Mouse (Mus musculus): ENCODE data around the gene Lhfp.
"Not testable (repeated sequence)": the region's sequence is repeated elsewhere in the genome, so short reads cannot be mapped to it uniquely, and the experiment has no call there.

The Lhfp gene

GRCm38 (mm10) chr3:53224141-53224540, 182.8 kb downstream of the Lhfp start:
- DNase-seq, result no peak

DNA sequence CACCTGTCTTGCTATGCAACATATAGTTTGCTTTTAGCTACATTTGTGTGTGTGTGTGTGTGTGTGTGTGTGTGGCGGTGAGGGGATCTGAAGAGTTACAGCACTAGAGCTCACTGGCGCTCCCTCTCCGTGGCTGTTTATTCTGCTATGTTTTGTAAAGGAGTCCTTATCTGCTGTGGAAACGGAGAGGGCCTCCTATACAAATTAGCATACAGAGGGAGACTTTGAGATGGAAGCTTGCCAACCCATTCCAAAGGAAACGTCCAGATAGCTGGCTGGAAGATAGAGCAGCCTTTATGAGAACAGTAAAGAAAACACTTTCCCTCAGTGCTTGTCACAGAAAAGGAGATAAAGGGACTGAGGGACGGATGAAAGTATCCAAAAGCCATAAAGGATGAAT, 184.4 kb downstream of the Lhfp start:
- no peak for DNase-seq

DNA sequence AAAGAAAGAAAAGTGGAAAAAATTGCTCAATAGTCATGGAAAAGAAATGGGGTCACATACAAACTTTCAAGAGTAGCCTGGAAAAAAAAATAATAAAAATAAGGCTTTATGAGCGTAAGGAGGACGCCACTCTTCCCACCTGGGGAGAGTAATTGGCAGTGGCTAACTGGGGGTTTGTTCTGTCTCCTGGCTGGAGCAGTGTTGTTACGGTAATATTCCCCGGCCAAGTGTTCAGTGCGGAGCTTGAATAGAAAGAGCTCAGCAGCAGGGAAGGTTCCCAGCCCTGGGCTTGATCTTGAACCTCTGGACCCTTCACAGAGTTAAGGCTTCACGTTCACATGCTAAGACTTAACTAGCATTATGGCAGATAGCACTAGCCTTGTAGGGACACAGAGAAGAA, 184.9 kb downstream of the Lhfp start:
- DNase-seq, result no peak

GRCm38 (mm10) chr3:53227866-53228265, 186.5 kb downstream of the Lhfp start:
- DNase-seq, result no peak

DNA sequence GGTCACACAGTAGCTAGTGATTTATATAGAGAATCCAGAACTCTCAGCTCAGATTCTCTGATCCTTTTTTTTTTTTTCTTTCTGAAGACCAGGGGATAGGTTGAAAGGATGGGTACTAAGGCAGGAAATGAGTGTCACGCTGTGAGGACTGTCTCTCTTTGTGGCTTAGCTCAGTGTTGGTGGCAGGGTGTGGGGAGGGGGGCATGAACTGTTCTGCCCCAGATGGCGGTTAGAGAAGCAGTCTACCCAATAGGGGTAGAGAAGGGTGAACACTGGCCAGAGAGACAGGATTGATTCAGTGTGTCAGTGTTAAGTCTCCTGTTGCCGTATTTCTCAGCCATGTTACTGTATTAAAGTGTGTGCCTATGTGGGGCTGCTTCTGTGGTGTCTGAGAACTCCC, 189.2 kb downstream of the Lhfp start:
- DNase-seq, result no peak

- no peak for DNase-seq
Measured at GRCm38 (mm10) chr3:53231112-53231511, 189.8 kb downstream of the Lhfp start.

- DNase-seq, result peak; percentile 47
Measured at GRCm38 (mm10) chr3:53232411-53232810, 191.1 kb downstream of the Lhfp start.

GRCm38 (mm10) chr3:53234689-53235088, 193.4 kb downstream of the Lhfp start:
- no peak for DNase-seq

- no peak for DNase-seq
Measured at GRCm38 (mm10) chr3:53236471-53236870, 195.1 kb downstream of the Lhfp start.

- no peak for DNase-seq
Measured at GRCm38 (mm10) chr3:53240150-53240549, 198.8 kb downstream of the Lhfp start.

GRCm38 (mm10) chr3:53245571-53246208, 204.4 kb downstream of the Lhfp start:
- DNase-seq, result no peak

DNA sequence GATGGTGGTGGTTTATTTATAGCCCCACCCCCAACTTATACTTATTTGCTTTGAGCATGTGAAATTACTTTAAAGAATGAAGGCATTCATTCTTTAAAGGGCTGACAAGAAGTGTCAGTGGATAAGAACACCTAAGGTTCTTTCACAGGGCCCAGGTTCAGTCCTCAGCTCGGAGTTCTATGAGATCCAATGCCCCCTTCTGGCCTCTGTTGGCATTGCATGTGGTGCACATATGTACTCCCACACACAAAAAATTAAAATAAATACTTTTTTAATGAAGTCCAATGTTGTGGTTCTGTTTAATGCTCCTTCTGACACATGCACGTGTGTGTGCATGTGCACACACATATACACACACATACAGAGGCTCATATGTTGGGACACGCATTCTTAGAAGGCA, 205.8 kb downstream of the Lhfp start:
- DNase-seq, result peak; percentile 46

DNA sequence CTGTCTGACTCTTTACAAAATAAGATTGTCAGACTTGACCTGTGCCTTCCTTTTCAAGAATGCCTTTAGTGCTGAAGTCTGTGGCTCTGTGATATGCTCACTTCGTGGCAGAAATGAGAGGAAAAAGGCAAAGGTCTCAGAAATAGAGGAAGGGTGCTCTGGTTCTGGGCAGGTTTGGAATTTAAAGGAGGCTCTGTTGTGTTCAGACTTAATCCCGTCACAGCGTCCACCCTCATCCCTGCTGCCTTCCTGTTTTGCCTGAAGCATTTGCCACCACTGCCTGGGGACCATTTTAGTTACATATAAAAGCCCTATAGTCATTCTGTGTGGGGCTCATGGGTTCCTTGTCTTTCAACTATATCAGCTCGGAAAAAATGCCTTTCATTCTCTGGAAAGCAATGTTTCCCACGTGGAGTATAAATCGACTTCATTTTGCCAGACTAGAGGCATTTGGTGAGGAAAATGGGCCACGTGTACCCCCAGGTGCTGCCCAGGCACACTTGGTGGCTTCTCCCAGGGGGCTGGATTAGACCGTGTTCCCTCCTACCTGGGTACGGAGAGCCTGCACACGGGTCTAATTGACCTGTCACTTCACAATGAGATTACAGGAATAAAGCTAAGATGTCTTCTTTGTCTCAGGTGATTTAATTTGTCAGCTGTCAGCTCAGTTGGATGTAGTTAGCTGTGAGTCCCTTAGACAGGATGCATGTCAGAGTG, 207.0 kb downstream of the Lhfp start:
- no peak for DNase-seq

DNA sequence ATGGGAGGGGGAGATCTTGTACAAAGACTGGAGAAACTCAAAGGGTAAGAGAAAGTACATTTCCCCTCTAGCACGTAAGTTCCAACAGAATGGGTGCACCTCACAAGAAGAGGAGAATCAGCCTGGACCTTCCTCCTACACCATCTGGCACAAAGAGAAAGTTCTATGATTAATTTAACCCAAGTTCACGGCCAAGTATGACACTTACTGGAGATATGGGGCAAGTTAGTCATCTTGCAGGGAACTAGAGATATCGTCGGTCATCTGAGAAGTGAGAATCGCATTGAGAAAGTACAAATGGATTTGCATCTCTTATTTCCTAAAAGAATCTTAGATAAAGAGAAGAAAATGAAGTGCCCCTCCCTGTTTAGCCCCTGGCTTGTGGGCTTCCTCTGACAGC, 211.2 kb downstream of the Lhfp start:
- DNase-seq, result no peak

DNA sequence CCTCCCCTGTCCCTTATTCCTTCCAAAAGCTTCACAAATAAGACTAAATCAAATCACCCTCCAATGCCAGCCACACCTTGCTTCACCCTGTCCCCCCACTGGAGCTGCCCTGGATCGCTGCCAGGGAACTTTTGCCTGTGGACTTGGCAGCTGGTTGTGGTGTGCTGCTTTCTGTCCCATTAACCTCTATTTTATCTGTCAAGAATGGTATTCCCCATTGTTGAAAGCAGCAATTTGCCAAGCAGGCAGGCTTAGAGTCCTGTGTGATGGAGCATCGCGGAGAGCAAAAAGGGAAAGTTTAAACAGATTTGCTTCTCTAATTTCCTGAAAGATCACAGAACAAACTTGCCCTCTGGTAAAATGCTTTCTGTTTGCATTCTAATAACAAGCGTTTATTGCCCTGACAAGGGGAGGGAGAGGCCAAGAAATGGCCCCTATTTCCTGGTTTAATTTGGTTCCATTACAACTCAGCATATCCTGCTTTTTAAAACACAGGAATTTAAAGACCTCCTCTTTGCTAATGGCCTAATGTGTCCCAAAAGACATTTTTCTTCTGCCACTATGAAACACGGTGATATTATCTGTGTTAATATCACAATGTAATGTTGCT, 212.0 kb downstream of the Lhfp start:
- no peak for DNase-seq

- no peak for DNase-seq
Measured at GRCm38 (mm10) chr3:53258657-53259158, 217.4 kb downstream of the Lhfp start.

DNA sequence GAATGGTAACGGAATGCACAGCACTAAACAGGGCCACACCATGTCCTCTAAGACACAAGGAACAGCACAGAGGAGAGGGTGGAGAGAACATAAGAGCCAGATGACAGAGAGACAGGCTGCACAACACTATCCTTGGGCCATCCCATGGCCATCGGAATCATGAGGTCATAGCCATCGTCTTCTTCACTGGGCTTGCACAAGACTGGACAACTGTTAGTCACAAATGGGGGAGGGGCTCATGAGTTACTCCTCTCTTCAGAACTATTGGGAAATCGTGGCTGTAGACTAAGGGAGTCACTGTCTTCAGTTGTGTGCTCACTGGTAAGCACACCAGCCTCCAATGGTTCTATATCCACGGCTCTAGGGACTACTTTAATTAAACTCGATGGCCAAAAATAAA, 224.8 kb downstream of the Lhfp start:
- DNase-seq, result no peak

DNA sequence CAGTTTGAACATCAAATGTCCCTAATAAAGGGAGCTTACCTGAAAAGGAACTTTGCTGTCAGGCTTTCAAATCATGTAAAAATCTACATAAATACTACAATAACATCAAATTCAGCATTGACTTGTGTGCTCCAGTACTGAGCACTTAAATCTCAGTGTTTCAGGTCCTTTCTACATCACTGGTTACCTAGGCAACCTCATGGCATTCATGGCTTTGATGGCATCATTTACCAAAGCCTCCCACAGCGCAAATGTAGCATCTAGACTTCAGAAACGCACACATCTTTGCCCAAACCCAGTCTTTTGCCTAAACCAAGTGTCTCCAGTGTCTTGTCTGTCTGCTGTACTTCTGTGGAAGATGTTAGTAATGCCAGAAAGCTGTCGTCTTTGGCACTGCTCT, 225.7 kb downstream of the Lhfp start:
- DNase-seq, result no peak

DNA sequence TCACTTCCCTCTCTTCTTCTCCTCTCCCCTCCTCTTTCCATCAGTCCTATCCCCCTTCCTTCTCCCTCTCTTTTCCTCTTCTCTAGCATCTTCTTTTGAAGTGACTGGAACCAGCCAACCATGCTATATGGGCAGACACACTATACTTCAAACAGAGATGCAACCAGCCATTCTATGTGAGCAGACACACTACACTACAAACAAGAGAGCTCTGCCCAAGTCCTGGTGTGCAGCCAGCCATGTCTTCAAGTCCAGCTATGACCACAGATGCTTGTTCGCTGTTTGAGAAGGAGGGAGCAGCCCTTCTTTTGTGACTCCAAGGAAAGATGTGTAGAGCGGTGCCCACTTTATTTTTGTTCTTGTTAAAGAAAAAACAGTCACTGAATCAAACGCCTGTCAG, 231.9 kb downstream of the Lhfp start:
- DNase-seq, result no peak

DNA sequence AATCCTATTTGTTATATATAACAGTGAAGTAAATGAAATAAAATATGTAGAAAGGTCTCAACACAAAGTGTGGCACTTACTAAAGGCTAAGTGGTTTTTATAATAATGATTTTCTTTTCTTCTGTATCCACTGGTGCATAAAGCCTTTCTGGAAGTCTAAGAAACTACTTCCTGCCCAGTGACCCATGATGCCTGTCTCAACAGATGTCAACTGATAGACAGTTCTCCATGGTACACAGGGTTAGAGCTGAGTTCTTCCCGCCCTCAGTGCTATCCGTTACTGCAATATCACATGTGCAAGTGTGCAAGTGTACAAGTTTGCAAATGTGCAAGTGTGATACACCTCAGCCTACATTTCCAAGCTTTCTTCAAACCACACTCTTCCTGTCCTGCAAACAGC, 236.7 kb downstream of the Lhfp start:
- no peak for DNase-seq

DNA sequence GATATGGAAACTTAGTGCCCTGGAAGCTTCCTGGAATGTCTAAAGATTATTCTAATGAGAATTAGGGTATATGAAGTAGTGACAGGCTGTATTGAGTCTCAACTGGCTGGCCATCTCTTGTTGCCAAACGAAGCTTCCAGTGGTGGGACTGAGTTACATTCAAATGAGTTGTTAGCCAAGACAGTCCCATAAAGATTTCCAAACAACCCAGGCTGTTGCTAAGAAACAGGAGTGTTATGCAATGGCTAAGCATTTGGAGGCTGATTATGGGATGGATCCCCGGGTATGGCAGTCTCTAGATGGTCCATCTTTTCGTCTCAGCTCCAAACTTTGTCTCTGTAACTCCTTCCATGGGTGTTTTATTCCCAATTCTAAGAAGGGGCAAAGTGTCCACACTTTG, 240.7 kb downstream of the Lhfp start:
- not testable (repeated sequence) for DNase-seq

GRCm38 (mm10) chr3:53284023-53284422, 242.7 kb downstream of the Lhfp start:
- no peak for DNase-seq

GRCm38 (mm10) chr3:53284471-53285177, 243.3 kb downstream of the Lhfp start:
- no peak for DNase-seq

- DNase-seq, result no peak
Measured at GRCm38 (mm10) chr3:53288662-53289061, 247.3 kb downstream of the Lhfp start.
